Mouse (Mus musculus): ENCODE data around the gene Irx5. TPM values are rescaled to one million over a fixed set of nuclear protein-coding genes. Genes with fewer than 3 reads are reported as not detected.

The Irx5 gene
- polyA plus RNA-seq, 2 experiments = 27.5 to 34.1 TPM

GRCm38 (mm10) chr8:92356613-92357375 is 631 bp upstream of the Irx5 start:
- H3K9me3 ChIP-seq (ENCODE audit: control insufficient read depth, low read length) = no peaks in the 10 kb centered on the region
- DNase-seq (ENCODE audit: low spot score) (no peak), ATAC-seq (ENCODE audit: low FRiP score, low read depth) (no peak)
- peaks cover 11% of the 10 kb centered on the region; the same call in 1 of the 2 replicates for H3K4me1 ChIP-seq (ENCODE audit: control insufficient read depth, insufficient read depth, low read length)
- peak overlapping the region; percentile 54 for H3K4me3 ChIP-seq (replicated peaks; ENCODE audit: low read length)
- peak overlapping the region; percentile 73 for H3K27ac ChIP-seq (replicated peaks; ENCODE audit: low read depth, low read length)
- H3K27me3 ChIP-seq (ENCODE audit: control insufficient read depth, insufficient read depth, low read length) = peaks cover 70% of the 10 kb centered on the region
- 1% methylated on average over 34 of the region's 40 CpGs for WGBS
- peaks cover 9% of the 10 kb centered on the region for H3K36me3 ChIP-seq (ENCODE audit: control insufficient read depth, insufficient read depth, low read length)
- H3K4me2 ChIP-seq (replicated peaks; ENCODE audit: low read depth, low read length, severe bottlenecking) = peak overlapping the region; percentile 79
- H3K9ac ChIP-seq (ENCODE audit: low read depth, low read length, severe bottlenecking) = peak overlapping the region; percentile 81
- no peak for TF ChIP-seq POLR2A (IDR thresholded peaks at IDR 0.05; ENCODE audit: borderline replicate concordance, extremely low read depth, insufficient read depth, insufficient read length)

- DNase-seq (ENCODE audit: low spot score) (no peak), ATAC-seq (ENCODE audit: low FRiP score, low read depth) (no peak)
- Histone ChIP-seq H3K4me1 (ENCODE audit: control insufficient read depth, insufficient read depth, low read length) (peaks cover 11% of the 10 kb centered on the region; the same call in 1 of the 2 replicates), H3K36me3 (ENCODE audit: control insufficient read depth, insufficient read depth, low read length) (peaks cover 9% of the 10 kb centered on the region), H3K4me3 (replicated peaks; ENCODE audit: low read length) (peak overlapping the region; percentile 54), H3K9me3 (ENCODE audit: control insufficient read depth, low read length) (no peaks in the 10 kb centered on the region), H3K27ac (replicated peaks; ENCODE audit: low read depth, low read length) (peak overlapping the region; percentile 91), H3K9ac (ENCODE audit: low read depth, low read length, severe bottlenecking) (peak overlapping the region; percentile 81), H3K27me3 (ENCODE audit: control insufficient read depth, insufficient read depth, low read length) (peaks cover 72% of the 10 kb centered on the region), H3K4me2 (replicated peaks; ENCODE audit: low read depth, low read length, severe bottlenecking) (peak overlapping the region; percentile 79)
- WGBS = 1% methylated on average over 46 of the region's 80 CpGs
- TF ChIP-seq POLR2A (IDR thresholded peaks at IDR 0.05; ENCODE audit: borderline replicate concordance, extremely low read depth, insufficient read depth, insufficient read length) = no peak
These were observed 945 bp downstream of the Irx5 start for GRCm38 (mm10) chr8:92358141-92358999.

- peaks cover 11% of the 10 kb centered on the region for H3K4me1 ChIP-seq (ENCODE audit: control insufficient read depth, insufficient read depth, low read length)
- H3K27ac ChIP-seq (replicated peaks; ENCODE audit: low read depth, low read length) = peak overlapping the region; percentile 91
- ATAC-seq (ENCODE audit: low FRiP score, low read depth) = no peak
- no peaks in the 10 kb centered on the region for H3K9me3 ChIP-seq (ENCODE audit: control insufficient read depth, low read length)
- H3K4me2 ChIP-seq (replicated peaks; ENCODE audit: low read depth, low read length, severe bottlenecking) = peak overlapping the region; percentile 79
- peaks cover 9% of the 10 kb centered on the region for H3K36me3 ChIP-seq (ENCODE audit: control insufficient read depth, insufficient read depth, low read length)
- peaks cover 72% of the 10 kb centered on the region for H3K27me3 ChIP-seq (ENCODE audit: control insufficient read depth, insufficient read depth, low read length)
- peak overlapping the region; percentile 54 for H3K4me3 ChIP-seq (replicated peaks; ENCODE audit: low read length)
- H3K9ac ChIP-seq (ENCODE audit: low read depth, low read length, severe bottlenecking) = peak overlapping the region; percentile 81
- 2% methylated on average over 35 of the region's 35 CpGs for WGBS
- TF ChIP-seq POLR2A (IDR thresholded peaks at IDR 0.05; ENCODE audit: borderline replicate concordance, extremely low read depth, insufficient read depth, insufficient read length) = no peak
- no peak for DNase-seq (ENCODE audit: low spot score)
These were observed 1.8 kb downstream of the Irx5 start for GRCm38 (mm10) chr8:92359000-92359832.

- Histone ChIP-seq H3K27ac (replicated peaks; ENCODE audit: low read depth, low read length) (peak overlapping the region; percentile 91), H3K4me2 (replicated peaks; ENCODE audit: low read depth, low read length, severe bottlenecking) (peak overlapping the region; percentile 79), H3K4me1 (ENCODE audit: control insufficient read depth, insufficient read depth, low read length) (peaks cover 11% of the 10 kb centered on the region), H3K27me3 (ENCODE audit: control insufficient read depth, insufficient read depth, low read length) (peaks cover 72% of the 10 kb centered on the region), H3K9me3 (ENCODE audit: control insufficient read depth, low read length) (no peaks in the 10 kb centered on the region), H3K4me3 (replicated peaks; ENCODE audit: low read length) (peak overlapping the region; percentile 54), H3K9ac (ENCODE audit: low read depth, low read length, severe bottlenecking) (peak overlapping the region; percentile 81), H3K36me3 (ENCODE audit: control insufficient read depth, insufficient read depth, low read length) (peaks cover 9% of the 10 kb centered on the region)
- under 1% methylated on average over 20 of the region's 21 CpGs for WGBS
- TF ChIP-seq POLR2A (IDR thresholded peaks at IDR 0.05; ENCODE audit: borderline replicate concordance, extremely low read depth, insufficient read depth, insufficient read length) = no peak
- DNase-seq (ENCODE audit: low spot score) = no peak
- ATAC-seq (ENCODE audit: low FRiP score, low read depth) = no peak
These were observed 2.3 kb downstream of the Irx5 start for GRCm38 (mm10) chr8:92359833-92360082.
